Mouse (Mus musculus) MEL (cell line): ENCODE measurements at regions not wholly inside any gene's neighbourhood (a gene's known extent, or its start where the extent isn't known, plus 50 kb on each side); places are given as distances from the start of the nearest gene placed in this dataset.

Experiments used
- DNase-seq: peaks from one replicate; pipeline ENCODE4 v3.0.0; 2011; ENCODE audit warnings: low read depth, low spot score
- H3K27ac ChIP-seq: 2 replicates; pipeline ENCODE4 v1.5.1; 2012; ENCODE audit warnings: low read depth, mild to moderate bottlenecking, control low read depth, low read length, moderate library complexity; ENCODE audit not compliant: control insufficient read depth
- H3K27me3 ChIP-seq, 2 experiments: fragments of 150-350 bp in 1 of 2; sonication (generic) in 1 of 2; 2 replicates each; pipeline ENCODE4 v1.6.1; 2012; ENCODE audit warnings: low read length in 2 of 2, mild to moderate bottlenecking in 2 of 2, improper control_type of control experiment in 1 of 2, moderate library complexity in 1 of 2; ENCODE audit not compliant: insufficient read depth in 2 of 2, control insufficient read depth in 1 of 2
- H3K36me3 ChIP-seq, 2 experiments: 2 replicates each; pipeline ENCODE4 v1.6.1; 2012 to 2014; ENCODE audit warnings: low read length in 2 of 2, improper control_type of control experiment in 1 of 2, inconsistent platforms in 1 of 2, mild to moderate bottlenecking in 1 of 2; ENCODE audit not compliant: insufficient read depth in 2 of 2, control insufficient read depth in 1 of 2
- H3K4me1 ChIP-seq, 2 experiments: fragments of 150-350 bp in 1 of 2; sonication (generic) in 1 of 2; 2 replicates each; pipeline ENCODE4 v1.6.1; 2012; ENCODE audit warnings: low read length in 2 of 2, improper control_type of control experiment in 1 of 2, mild to moderate bottlenecking in 1 of 2; ENCODE audit not compliant: insufficient read depth in 2 of 2, control insufficient read depth in 1 of 2
- H3K4me3 ChIP-seq, 2 experiments: fragments of 150-350 bp in 1 of 2; sonication (generic) in 1 of 2; 2 replicates each; pipeline ENCODE4 v1.5.1; 2012; ENCODE audit warnings: low read depth in 2 of 2, low read length in 2 of 2, mild to moderate bottlenecking in 2 of 2, moderate library complexity in 2 of 2, control low read depth in 1 of 2, improper control_type of control experiment in 1 of 2; ENCODE audit not compliant: control insufficient read depth in 1 of 2, insufficient read depth in 1 of 2
- H3K79me2 ChIP-seq: 2 replicates; pipeline ENCODE4 v1.6.1; 2012; ENCODE audit warnings: mild to moderate bottlenecking, low read length, moderate library complexity; ENCODE audit not compliant: control insufficient read depth, poor library complexity, insufficient read depth
- H3K9ac ChIP-seq: 2 replicates; pipeline ENCODE4 v1.6.1; 2012; ENCODE audit warnings: low read depth, mild to moderate bottlenecking, control low read depth, low read length, moderate library complexity; ENCODE audit not compliant: control insufficient read depth, poor library complexity, severe bottlenecking
- H3K9me3 ChIP-seq: fragments of 150-350 bp; sonication (generic); replicated peaks from 2 replicates; pipeline ENCODE4 v1.6.1; 2012; ENCODE audit warnings: mild to moderate bottlenecking, low read length, improper control_type of control experiment, moderate library complexity; ENCODE audit not compliant: insufficient read depth
- CTCF ChIP-seq, 3 experiments: IDR thresholded peaks in 2 of 3; conservative IDR thresholded peaks in 1 of 3; 2 replicates each; pipeline ENCODE4 v1.5.1; 2011 to 2012; ENCODE audit warnings: low read length in 3 of 3, low read depth in 2 of 3, mild to moderate bottlenecking in 2 of 3, improper control_type of control experiment in 1 of 3, inconsistent platforms in 1 of 3, mixed read lengths in 1 of 3, moderate library complexity in 1 of 3; ENCODE audit not compliant: control insufficient read depth in 1 of 3, insufficient read depth in 1 of 3, poor library complexity in 1 of 3, severe bottlenecking in 1 of 3
- E2F4 ChIP-seq: IDR thresholded peaks from 2 replicates; pipeline ENCODE4 v1.6.1; 2011; ENCODE audit warnings: low read depth, low read length, improper control_type of control experiment, borderline replicate concordance
- ETS1 ChIP-seq: IDR thresholded peaks from 2 replicates; pipeline ENCODE4 v1.6.1; 2012; ENCODE audit warnings: low read depth, mild to moderate bottlenecking, inconsistent platforms, low read length, improper control_type of control experiment, moderate library complexity
- JUND ChIP-seq: IDR thresholded peaks from 2 replicates; pipeline ENCODE4 v1.6.1; 2011; ENCODE audit warnings: low read depth, mild to moderate bottlenecking, improper control_type of control experiment, low read length
- NELFE ChIP-seq: IDR thresholded peaks from 2 replicates; pipeline ENCODE4 v1.6.1; 2011; ENCODE audit warnings: low read depth, low read length, improper control_type of control experiment
- NRF1 ChIP-seq: IDR thresholded peaks from 2 replicates; pipeline ENCODE4 v1.6.1; 2014; ENCODE audit warnings: low read depth, mild to moderate bottlenecking, inconsistent platforms, low read length, improper control_type of control experiment, moderate library complexity; ENCODE audit not compliant: poor library complexity, insufficient read depth, severe bottlenecking
- POLR2AphosphoS2 ChIP-seq: IDR thresholded peaks from 2 replicates; pipeline ENCODE4 v1.6.1; 2011; ENCODE audit warnings: low read length, improper control_type of control experiment
- RAD21 ChIP-seq: IDR thresholded peaks from 2 replicates; pipeline ENCODE4 v1.6.1; 2011; ENCODE audit warnings: mild to moderate bottlenecking, low read depth, low read length, improper control_type of control experiment
- RCOR1 ChIP-seq: IDR thresholded peaks from 2 replicates; pipeline ENCODE4 v1.6.1; 2012; ENCODE audit warnings: low read depth, mild to moderate bottlenecking, inconsistent platforms, low read length, improper control_type of control experiment
- SIN3A ChIP-seq: IDR thresholded peaks from 2 replicates; pipeline ENCODE4 v1.6.1; 2012; ENCODE audit warnings: low read length, improper control_type of control experiment, inconsistent platforms
- SMC3 ChIP-seq: IDR thresholded peaks from 2 replicates; pipeline ENCODE4 v1.6.1; 2011; ENCODE audit warnings: low read depth, low read length, improper control_type of control experiment
- TCF12 ChIP-seq: IDR thresholded peaks from 2 replicates; pipeline ENCODE4 v1.6.1; 2014; ENCODE audit warnings: low read depth, mild to moderate bottlenecking, inconsistent platforms, low read length, improper control_type of control experiment, moderate library complexity
- ZC3H11A ChIP-seq: IDR thresholded peaks from 2 replicates; pipeline ENCODE4 v1.6.1; 2012; ENCODE audit warnings: low read depth, mild to moderate bottlenecking, inconsistent platforms, low read length, improper control_type of control experiment
- ZNF384 ChIP-seq: IDR thresholded peaks from 2 replicates; pipeline ENCODE4 v1.6.1; 2012; ENCODE audit warnings: low read depth, mild to moderate bottlenecking, inconsistent platforms, low read length, improper control_type of control experiment

GRCm38 (mm10) chr15:14051872-14052271 lies 878.4 kb upstream of the Cdh6 start:
- no peaks in the 10 kb centered on the region for H3K9me3 ChIP-seq
- DNase-seq = peak; percentile 41

More at GRCm38 (mm10) chr15:14051872-14052271, 878.4 kb upstream of the Cdh6 start:
- Histone ChIP-seq H3K27me3 (no peaks in the 10 kb centered on the region), H3K4me3 (peak overlapping the region in 1 of 2 experiments; percentile 40; a peak in 2 of 4 replicates), H3K36me3 (no peaks in the 10 kb centered on the region), H3K9ac (no peak overlapping the region), H3K4me1 (no peaks in the 10 kb centered on the region), H3K27ac (no peak overlapping the region), H3K79me2 (no peaks in the 10 kb centered on the region)
- no peak for TF ChIP-seq TCF12
- no peak for TF ChIP-seq JUND
- TF ChIP-seq E2F4 = no peak
- no peak for TF ChIP-seq ZNF384
- peak; percentile 65 for TF ChIP-seq RAD21
- no peak for TF ChIP-seq ETS1
- no peak for TF ChIP-seq NELFE
- peak in 2 of 3 experiments; percentile 10 to 61; a peak in 3 of 6 replicates for TF ChIP-seq CTCF (IDR thresholded peaks at IDR 0.05 in 2 of 3, conservative IDR thresholded peaks at IDR 0.05 in 1 of 3; ENCODE audit: control insufficient read depth in 1 of 3, insufficient read depth in 1 of 3, low read depth in 2 of 3, low read length in 3 of 3, poor library complexity in 1 of 3, severe bottlenecking in 1 of 3)
- TF ChIP-seq SIN3A = 0 out of 2 replicates have a peak, but pooled peaks have one; percentile 31
- TF ChIP-seq SMC3 = peak; percentile 62
- TF ChIP-seq NRF1 = no peak
- TF ChIP-seq ZC3H11A = peak; percentile 64
- no peak for TF ChIP-seq RCOR1
- no peak for TF ChIP-seq POLR2AphosphoS2
